Mouse (Mus musculus) gastrocnemius, postnatal 36 days (tissue): ENCODE results near the gene Tespa1. TPM values are rescaled to one million over a fixed set of nuclear protein-coding genes. Genes with fewer than 3 reads are reported as not detected.
"Not testable (repeated sequence)": the region's sequence is repeated elsewhere in the genome, so short reads cannot be mapped to it uniquely, and the experiment has no call there.

Experiments used
- DNase-seq, 2 experiments: peaks; one replicate each; pipeline ENCODE4 v3.0.0; 2022
- intact Hi-C: fragments of 180-260 bp; cut with DNase I; formaldehyde crosslinking; loops from one replicate; pipeline ENCODE4 v1.15.1; 2025
- total RNA-seq, 2 experiments: library from RNA; stranded (reverse); gene quantifications; 2 replicates each; pipeline ENCODE4 v1.2.3; 2021

Tespa1 gene
- total RNA-seq, 2 experiments from 2014 or later, result 0.47 to 0.97 TPM

DNA sequence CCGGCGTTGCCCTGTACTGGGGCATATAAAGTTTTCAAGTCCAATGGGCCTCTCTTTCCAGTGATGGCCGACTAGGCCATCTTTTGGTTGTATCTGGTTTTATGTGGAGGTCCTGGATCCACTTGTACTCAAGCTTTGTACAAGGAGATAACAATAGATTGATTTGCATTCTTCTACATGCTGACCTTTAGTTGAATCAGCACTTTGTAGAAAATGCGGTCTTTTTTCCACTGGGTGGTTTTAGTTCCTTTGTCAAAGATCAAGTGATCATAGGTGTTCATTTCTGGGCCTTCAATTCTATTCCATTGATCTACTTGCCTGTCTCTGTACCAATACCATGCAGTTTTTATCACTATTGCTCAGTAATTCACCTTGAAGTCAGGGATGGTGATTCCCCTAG lies 17.4 kb downstream of the Tespa1 start:
- intact Hi-C loops, result not testable (repeated sequence)

DNA sequence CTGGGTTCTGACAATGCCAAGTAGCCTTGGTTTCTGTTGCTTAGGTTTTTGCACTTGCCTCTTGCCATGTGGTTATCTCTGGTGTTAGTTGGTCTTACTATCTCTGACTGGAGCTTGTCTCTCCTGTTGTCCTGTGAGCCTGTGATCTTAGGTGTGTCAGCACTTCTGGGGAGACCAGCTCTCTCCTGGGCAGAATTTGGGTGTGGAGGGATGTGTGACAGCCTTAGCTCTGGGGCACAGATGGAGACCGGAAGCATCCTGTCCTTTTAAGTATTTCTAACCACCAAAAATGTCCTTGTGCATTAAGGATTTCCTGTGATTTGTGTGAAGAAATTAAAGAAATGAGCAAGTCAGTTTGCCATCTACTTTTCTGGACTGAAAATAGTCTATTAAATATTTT lies 21.4 kb downstream of the Tespa1 start:
- no peak for DNase-seq
- intact Hi-C loops, result no loop called here

More for the DNA sequence above, 17.4 kb downstream of the Tespa1 start:
- DNase-seq, result not testable (repeated sequence)

DNA sequence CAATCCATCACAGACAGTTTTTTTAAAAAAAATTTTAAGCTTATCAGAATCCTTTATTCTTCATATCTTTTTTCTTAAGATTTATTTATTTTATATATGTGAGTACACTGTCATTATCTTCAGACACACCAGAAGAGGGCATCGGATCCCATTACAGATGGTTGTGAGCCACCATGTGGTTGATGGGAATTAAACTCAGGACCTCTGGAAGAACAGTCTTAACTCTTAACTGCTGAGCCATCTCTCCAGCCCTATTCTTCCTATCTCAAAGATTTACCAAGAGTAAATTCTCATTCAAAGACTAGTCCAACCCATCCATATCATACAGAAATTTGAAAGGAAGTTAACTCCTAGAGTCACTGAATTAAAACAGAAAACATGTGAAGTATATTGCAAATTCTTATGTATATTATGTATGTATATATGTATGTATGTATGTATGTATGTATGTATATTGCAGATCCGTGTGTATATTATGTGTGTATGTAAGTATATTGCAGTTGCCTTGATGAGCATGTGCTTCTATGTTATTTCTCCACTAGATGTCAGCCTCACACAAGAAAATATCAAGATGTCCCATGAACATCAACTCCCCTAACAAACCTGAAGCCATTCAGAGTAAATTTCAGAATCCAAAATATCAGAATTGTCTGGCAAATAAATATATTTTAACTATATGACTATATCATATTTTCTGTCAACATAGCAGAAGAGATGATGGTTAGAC lies 40.9 kb downstream of the Tespa1 start:
- DNase-seq, result no peak
- intact Hi-C loops, result no loop called here

GRCm38 (mm10) chr10:130364766-130365165 lies 42.1 kb downstream of the Tespa1 start:
- no peak for DNase-seq
- intact Hi-C loops, result no loop called here

GRCm38 (mm10) chr10:130368384-130368783 lies 45.7 kb downstream of the Tespa1 start:
- intact Hi-C loops, result no loop called here

GRCm38 (mm10) chr10:130370005-130370682 lies 47.5 kb downstream of the Tespa1 start:
- intact Hi-C loops, result no loop called here
- no peak for DNase-seq

More at GRCm38 (mm10) chr10:130368384-130368783, 45.7 kb downstream of the Tespa1 start:
- DNase-seq, result no peak

DNA sequence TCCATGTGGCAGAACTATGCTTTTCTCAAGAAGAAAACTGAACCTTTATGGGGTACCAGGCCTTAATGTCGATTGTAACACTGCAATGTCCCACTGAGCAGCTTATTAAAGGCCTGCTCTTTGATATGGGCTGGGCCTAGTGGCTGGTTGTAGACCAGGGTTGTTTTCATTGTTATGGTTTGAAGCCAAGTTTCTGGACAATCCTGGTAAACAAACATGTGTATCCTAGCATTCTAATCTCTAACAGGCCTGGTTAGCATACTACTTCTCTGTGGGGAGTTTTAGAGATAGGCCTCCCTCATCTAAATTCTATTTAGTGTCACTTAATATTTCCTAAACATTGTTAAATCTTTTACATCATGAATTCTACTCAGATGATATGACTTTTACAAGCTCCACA lies 49.0 kb downstream of the Tespa1 start:
- no peak for DNase-seq
- intact Hi-C loops, result no loop called here

DNA sequence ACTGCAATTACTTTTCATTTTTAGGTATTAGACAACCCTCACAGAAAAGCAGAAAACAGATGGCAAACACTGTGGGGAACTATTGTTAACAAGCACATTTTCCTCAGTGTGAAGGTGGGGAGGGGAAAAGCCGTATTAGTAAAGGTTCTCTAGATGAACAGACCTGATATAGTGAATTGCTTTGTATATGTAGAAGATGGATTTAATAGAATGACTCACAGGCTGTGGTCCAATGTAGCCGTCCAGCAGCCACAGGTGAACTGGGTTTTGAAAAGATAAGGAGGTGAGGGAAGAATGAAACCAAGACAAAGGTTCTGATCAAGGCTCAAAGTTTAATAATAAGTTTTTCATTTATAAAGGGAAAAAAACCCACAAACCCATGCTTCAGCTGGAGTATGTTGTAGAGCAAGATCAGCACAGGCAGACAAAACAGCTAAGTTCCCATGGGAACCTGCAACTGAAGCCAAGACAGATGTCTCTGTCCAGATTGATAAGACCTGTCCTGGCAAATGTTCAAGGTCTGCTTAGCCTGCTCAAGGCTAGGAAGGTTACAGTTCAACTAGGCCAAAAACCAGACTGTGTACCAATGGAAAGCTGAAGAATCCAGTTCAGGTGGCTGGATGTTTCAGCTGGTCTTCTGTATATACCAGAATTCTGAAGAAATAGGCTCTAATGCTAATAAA lies 50.0 kb downstream of the Tespa1 start:
- intact Hi-C loops, result no loop called here
- DNase-seq, result no peak

DNA sequence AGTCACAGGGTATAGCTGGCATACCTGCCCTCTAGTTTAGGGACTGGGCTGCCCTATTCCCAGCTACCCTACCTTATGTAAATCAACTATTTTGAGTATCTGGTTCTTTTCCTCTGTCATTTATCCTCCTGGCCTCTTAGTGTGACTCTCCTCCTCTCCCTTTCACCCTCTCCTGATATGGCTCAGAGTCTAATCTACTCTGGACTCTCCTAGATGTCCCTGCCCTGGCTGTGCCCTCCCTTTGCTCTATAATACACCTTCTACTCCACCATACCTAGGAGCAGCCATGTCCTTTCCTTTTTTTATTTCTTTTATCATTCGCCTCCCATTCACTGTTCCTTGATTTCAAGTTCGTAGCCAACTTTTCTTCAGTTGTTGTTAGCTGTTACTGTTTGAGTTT lies 52.5 kb downstream of the Tespa1 start:
- no peak for DNase-seq
- intact Hi-C loops, result no loop called here

GRCm38 (mm10) chr10:130394232-130394631 lies 71.6 kb downstream of the Tespa1 start, which contains the start of gene Vmn2r84:
Gene Vmn2r84, minus strand, starts transcription at chr10:130394332.
- intact Hi-C loops, result no loop called here

DNA sequence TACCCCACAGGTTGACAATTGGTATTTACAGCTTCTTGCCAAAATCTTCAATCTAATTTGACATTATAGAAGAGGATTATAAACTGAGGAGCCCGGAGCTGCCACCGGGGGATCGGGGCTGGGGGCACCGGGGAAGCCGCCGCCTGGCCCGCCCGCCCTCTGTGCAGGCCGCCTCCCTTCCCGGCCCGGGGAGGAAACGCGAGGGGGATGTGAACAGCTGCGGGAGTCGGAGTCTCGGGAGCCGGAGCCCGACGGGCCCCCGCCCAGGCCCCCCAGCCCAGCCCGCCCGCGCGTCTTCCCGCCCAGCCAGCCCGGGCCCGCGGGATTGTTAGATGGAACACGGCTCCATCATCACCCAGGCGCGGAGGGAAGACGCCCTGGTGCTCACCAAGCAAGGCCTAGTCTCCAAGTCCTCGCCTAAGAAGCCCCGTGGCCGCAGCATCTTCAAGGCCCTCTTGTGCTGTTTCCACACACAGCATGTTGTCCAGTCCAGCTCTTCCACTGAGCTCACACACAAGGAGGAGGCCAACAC lies 89.6 kb downstream of the Tespa1 start:
- intact Hi-C loops, DNase-seq: not testable (repeated sequence)

More at GRCm38 (mm10) chr10:130394232-130394631, 71.6 kb downstream of the Tespa1 start, which contains the start of gene Vmn2r84:
- no peak for DNase-seq

Other genes with a start within 250 kb of the Tespa1 start
- gene Olfr823, start 207.5 kb upstream of the Tespa1 start, total RNA-seq, result not detected
- gene Olfr824, start 192.9 kb upstream of the Tespa1 start, total RNA-seq, result not detected
- not detected for gene Olfr825, start 156.1 kb upstream of the Tespa1 start, total RNA-seq
- gene Olfr826, start 138.7 kb upstream of the Tespa1 start, total RNA-seq, result not detected
- gene Olfr827, start 108.5 kb upstream of the Tespa1 start, total RNA-seq, result not detected
- gene Neurod4, start 42.6 kb upstream of the Tespa1 start, total RNA-seq, result not detected
- gene Vmn2r84, start 71.5 kb downstream of the Tespa1 start, total RNA-seq, result not detected
- not detected for gene Vmn2r85, start 106.8 kb downstream of the Tespa1 start, total RNA-seq
- not detected for gene Vmn2r86, start 133.2 kb downstream of the Tespa1 start, total RNA-seq
- not detected for gene Vmn2r87, start 174.5 kb downstream of the Tespa1 start, total RNA-seq